Mouse (Mus musculus) lung, embryonic 16.5 days (tissue): Measurements from ENCODE around the gene Lmnb2. TPM values are rescaled to one million over a fixed set of nuclear protein-coding genes. Genes with fewer than 3 reads are reported as not detected.

Source experiments
- ATAC-seq: fragments of 200-750 bp; cut with Nextera tagmentation; 2 replicates; pipeline ENCODE4 v1.8.0; 2017; ENCODE audit warnings: low read depth, mild to moderate bottlenecking, moderate library complexity
- H3K27ac ChIP-seq: fragments of 300-500 bp; sonication (generic); 2 replicates; pipeline ENCODE4 v1.5.1; 2014; ENCODE audit warnings: mild to moderate bottlenecking, control low read depth, low read length
- H3K27me3 ChIP-seq: fragments of 300-500 bp; sonication (generic); 2 replicates; pipeline ENCODE4 v1.6.1; 2014; ENCODE audit warnings: low read depth, low read length, mixed read lengths; ENCODE audit not compliant: control insufficient read depth, insufficient read depth
- H3K36me3 ChIP-seq: fragments of 300-500 bp; sonication (generic); 2 replicates; pipeline ENCODE4 v1.6.1; 2014; ENCODE audit warnings: low read length; ENCODE audit not compliant: control insufficient read depth, insufficient read depth
- H3K4me1 ChIP-seq: fragments of 300-500 bp; sonication (generic); replicated peaks from 2 replicates; pipeline ENCODE4 v1.6.1; 2014; ENCODE audit warnings: low read length, mixed read lengths; ENCODE audit not compliant: control insufficient read depth, insufficient read depth
- H3K4me2 ChIP-seq: fragments of 300-500 bp; sonication (generic); 2 replicates; pipeline ENCODE4 v1.6.1; 2014; ENCODE audit warnings: low read depth, low read length, control low read depth
- H3K4me3 ChIP-seq: fragments of 300-500 bp; sonication (generic); 2 replicates; pipeline ENCODE4 v1.5.1; 2014; ENCODE audit warnings: mild to moderate bottlenecking, low read length, control low read depth
- H3K9ac ChIP-seq: fragments of 300-500 bp; sonication (generic); 2 replicates; pipeline ENCODE4 v1.6.1; 2014; ENCODE audit warnings: low read length, control low read depth
- H3K9me3 ChIP-seq: fragments of 300-500 bp; sonication (generic); 2 replicates; pipeline ENCODE4 v1.6.1; 2016; ENCODE audit warnings: low read length; ENCODE audit not compliant: control insufficient read depth
- WGBS: fragments of 180-500 bp; shearing (Covaris S2); extraction: QIAGEN DNeasy Blood & Tissue Kit; methylation state at CpG from one replicate; pipeline ENCODE4 v1.1.7; 2014; 5-methylcytosine and 5-hydroxymethylcytosine counted together
- polyA plus RNA-seq: library from polyadenylated mRNA; unstranded; fragments of >200 nt; fragmentation: Nextera tagmentation; extraction: Ambion mirVana; gene quantifications from 2 replicates; pipeline ENCODE4 v1.2.1, GENCODE M21; 2015

Lmnb2 gene
- polyA plus RNA-seq = 52.6 and 52.7 TPM in 2 replicates

DNA sequence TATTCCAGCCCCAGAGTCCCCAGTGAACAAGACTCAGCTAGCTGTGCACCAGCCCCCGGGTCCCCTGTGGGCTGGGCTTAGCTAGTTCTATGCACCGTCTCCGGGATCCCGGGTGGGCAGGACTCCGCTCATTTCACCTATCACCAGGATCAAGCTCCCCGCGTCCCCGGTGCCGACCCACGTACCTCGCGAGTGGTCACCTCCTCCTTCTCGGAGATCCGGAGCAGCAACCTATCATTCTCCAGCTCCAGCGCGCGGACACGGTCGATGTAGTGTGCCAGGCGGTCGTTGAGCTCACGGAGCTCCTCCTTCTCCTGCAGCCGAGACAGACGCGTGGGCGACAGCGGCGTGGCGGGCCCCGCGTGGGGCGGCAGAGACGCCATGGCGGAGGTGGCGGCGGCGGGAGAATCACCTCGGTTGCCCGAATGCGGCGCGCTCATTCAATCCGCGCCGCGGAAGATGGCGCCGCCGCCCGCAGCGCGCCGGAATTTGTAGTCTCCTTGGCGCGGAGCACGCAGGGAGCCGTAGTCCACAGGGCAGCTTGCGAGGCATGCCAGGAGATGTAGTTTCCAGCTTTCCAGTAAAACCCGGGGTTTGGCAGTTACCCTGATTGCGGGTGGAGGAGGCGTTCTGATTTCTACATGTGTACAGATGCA, at the start of gene Lmnb2:
Gene Lmnb2 (minus strand): TSS at position 467 of the 656 bp plus-strand sequence.
- no peaks in the 10 kb centered on the region for H3K27me3 ChIP-seq
- H3K27ac ChIP-seq = peak within 1 kb of the TSS; percentile 59
- peak; percentile 67 for ATAC-seq
- peaks cover 25% of the 10 kb centered on the region for H3K4me1 ChIP-seq
- peak within 1 kb of the TSS; percentile 96 for H3K4me3 ChIP-seq
- H3K4me2 ChIP-seq = peak within 1 kb of the TSS; percentile 97
- H3K36me3 ChIP-seq = no peaks in the 10 kb centered on the region; the same call in 1 of the 2 replicates
- H3K9ac ChIP-seq = peak within 1 kb of the TSS; percentile 92
- under 1% methylated on average over 57 of the region's 61 CpGs for WGBS
- no peaks in the 10 kb centered on the region for H3K9me3 ChIP-seq

GRCm38 (mm10) chr10:80967101-80967656, 49.1 kb upstream of the Lmnb2 start:
- WGBS = 37% methylated on average over 3 of the region's 3 CpGs

DNA sequence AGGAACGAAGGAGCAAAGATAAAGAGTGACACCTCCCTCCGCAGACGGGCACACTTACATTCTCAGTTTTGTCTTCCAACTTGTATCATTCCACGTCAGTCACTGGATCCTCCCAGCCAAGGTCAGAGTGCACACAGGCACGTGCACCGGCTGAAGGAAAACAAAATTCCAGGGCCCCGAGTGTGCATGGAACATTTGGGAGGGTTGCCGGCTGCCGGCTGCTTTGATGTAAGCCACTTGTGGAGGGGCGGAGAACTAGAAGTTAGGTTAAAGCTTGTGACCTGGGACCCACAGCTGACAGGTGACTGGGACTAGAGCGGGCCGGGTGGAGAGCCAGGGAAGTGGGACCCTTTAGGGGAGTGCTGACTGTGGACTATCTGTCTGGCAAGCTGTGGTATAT, 48.3 kb upstream of the Lmnb2 start:
- Histone ChIP-seq H3K4me3 (no peak overlapping the region), H3K27me3 (no peaks in the 10 kb centered on the region), H3K4me2 (no peak overlapping the region), H3K9me3 (no peaks in the 10 kb centered on the region), H3K9ac (no peak overlapping the region), H3K27ac (no peak overlapping the region), H3K4me1 (peaks cover 53% of the 10 kb centered on the region), H3K36me3 (no peaks in the 10 kb centered on the region)
- WGBS = 25% methylated on average over 12 of the region's 12 CpGs
- ATAC-seq = no peak

More at GRCm38 (mm10) chr10:80967101-80967656, 49.1 kb upstream of the Lmnb2 start:
- H3K27ac ChIP-seq = no peak overlapping the region; the same call in 1 of the 2 replicates
- H3K4me1 ChIP-seq = peaks cover 51% of the 10 kb centered on the region
- H3K4me3 ChIP-seq = no peak overlapping the region
- no peaks in the 10 kb centered on the region for H3K27me3 ChIP-seq
- H3K4me2 ChIP-seq = no peak overlapping the region
- H3K9ac ChIP-seq = 0 out of 2 replicates have a peak overlapping the region, but pooled peaks have one; percentile 0
- H3K9me3 ChIP-seq = no peaks in the 10 kb centered on the region
- no peak for ATAC-seq
- H3K36me3 ChIP-seq = no peaks in the 10 kb centered on the region

DNA sequence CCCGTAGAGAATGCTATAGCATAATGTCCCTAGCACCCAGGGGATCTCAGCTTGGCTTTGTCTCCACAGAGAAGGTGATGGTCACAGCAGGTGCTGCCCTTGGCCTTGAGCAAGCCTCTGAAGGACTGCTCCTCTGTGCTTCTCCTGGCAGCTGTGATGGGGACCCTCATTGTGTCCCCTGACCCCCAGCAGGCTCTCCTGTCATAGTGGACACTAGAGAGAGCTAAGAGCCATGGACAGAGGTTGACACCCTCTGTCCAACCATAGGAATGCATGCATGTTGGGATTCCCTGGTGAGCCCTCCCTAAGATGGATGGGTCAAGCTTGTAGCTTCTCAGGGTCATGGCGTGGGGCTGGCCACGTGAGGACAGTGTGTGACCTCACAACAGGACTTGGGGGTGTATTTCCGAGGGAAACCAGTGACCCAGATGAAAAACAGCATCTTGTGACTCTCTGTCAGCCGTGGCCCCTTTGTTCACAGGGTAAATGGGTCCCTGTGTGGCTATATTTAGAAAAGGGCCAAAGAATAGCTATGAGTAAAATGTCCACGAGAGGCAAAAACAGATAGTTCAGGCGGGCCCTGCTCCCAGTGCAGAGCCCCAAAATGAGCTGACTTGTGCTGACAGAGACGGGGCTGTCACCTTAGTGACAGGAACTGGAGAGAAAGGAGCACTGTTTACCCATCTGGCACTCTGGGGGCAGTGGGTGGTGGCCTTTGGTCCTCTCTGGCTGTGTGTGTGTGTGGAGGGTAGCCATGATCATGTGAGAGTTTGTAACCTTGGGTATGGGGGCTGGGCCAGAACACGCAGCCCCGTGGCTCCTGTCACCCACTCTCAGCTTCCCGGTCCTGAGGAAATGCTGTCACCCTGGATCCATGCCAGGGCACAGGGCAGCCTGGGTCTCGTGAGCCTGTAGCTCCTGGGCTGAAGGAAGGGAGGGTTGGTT, 45.3 kb upstream of the Lmnb2 start:
- 18% methylated on average over 12 of the region's 12 CpGs for WGBS
- no peaks in the 10 kb centered on the region for H3K27me3 ChIP-seq
- H3K4me3 ChIP-seq = no peak overlapping the region
- peak; percentile 75 for ATAC-seq
- H3K4me2 ChIP-seq = no peak overlapping the region
- H3K9ac ChIP-seq = peak overlapping the region; percentile 32
- peaks cover 62% of the 10 kb centered on the region for H3K4me1 ChIP-seq
- no peaks in the 10 kb centered on the region for H3K36me3 ChIP-seq
- no peaks in the 10 kb centered on the region for H3K9me3 ChIP-seq
- H3K27ac ChIP-seq = peak overlapping the region; percentile 99

GRCm38 (mm10) chr10:80962585-80962984, 44.5 kb upstream of the Lmnb2 start:
- Histone ChIP-seq H3K27ac (peak overlapping the region; percentile 99), H3K4me2 (no peak overlapping the region)
- ATAC-seq = peak; percentile 56

GRCm38 (mm10) chr10:80962051-80962472, 44.0 kb upstream of the Lmnb2 start:
- Histone ChIP-seq H3K4me2 (no peak overlapping the region), H3K4me3 (no peak overlapping the region), H3K36me3 (no peaks in the 10 kb centered on the region), H3K27ac (peak overlapping the region; percentile 99), H3K9me3 (no peaks in the 10 kb centered on the region), H3K4me1 (peaks cover 56% of the 10 kb centered on the region), H3K27me3 (no peaks in the 10 kb centered on the region), H3K9ac (peak overlapping the region; percentile 57)
- peak; percentile 52 for ATAC-seq
- WGBS = 5% methylated on average over 10 of the region's 10 CpGs

More at GRCm38 (mm10) chr10:80962585-80962984, 44.5 kb upstream of the Lmnb2 start:
- Histone ChIP-seq H3K9me3 (no peaks in the 10 kb centered on the region), H3K9ac (no peak overlapping the region), H3K4me1 (peaks cover 61% of the 10 kb centered on the region), H3K27me3 (no peaks in the 10 kb centered on the region), H3K4me3 (no peak overlapping the region), H3K36me3 (no peaks in the 10 kb centered on the region)
- WGBS = 29% methylated on average over 5 of the region's 5 CpGs

DNA sequence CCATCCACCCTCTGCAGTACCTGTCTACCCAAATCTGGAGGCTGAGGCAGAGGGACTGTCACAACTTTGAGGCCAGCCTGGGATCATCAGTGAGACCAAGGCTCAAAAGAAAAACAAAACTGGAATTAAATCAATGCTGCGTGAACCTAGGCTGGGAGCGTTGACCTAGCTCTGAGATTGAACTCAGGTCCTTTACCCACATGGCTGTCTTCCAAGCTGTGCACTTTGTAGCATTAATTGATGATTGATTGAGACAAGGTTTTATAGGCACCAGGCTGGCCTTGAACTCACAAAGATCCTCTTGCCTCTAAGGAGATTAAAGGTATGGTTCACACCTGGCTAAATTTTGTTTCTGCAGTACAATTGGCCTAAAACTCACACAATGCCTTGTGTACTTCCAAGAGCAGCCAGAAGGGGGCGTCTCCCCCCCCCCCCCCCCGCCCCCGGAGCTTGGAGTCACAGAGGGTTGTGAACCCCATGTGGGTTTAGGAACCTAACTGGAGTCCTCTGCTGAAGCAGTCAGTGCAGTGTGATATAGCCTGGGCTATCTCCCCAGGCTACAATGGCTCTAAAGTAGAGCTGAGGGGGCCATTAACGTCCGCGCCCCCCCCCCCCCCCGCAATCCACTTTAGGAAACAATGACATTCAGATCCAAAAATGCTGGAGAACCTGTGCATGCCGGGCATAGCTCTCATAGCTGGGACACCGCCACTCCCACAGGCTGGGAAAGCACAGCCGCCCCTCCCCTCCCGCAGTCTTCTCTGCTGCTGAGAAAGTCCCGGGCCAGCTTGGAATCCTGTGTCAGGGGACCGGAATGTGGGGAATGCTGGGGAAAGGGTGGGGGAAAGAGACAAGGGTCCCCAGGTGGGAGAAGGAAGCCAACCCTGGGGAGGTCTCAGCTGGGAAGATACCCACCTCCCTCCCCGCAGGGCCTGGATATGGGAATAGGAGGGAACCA, 42.8 kb upstream of the Lmnb2 start:
- Histone ChIP-seq H3K9ac (peak overlapping the region; percentile 63), H3K36me3 (no peaks in the 10 kb centered on the region), H3K4me3 (no peak overlapping the region), H3K4me1 (peaks cover 46% of the 10 kb centered on the region), H3K27ac (peak overlapping the region; percentile 99), H3K27me3 (no peaks in the 10 kb centered on the region), H3K9me3 (no peaks in the 10 kb centered on the region), H3K4me2 (peak overlapping the region; percentile 30)
- WGBS = 13% methylated on average over 12 of the region's 16 CpGs
- peak; percentile 59 for ATAC-seq

GRCm38 (mm10) chr10:80958979-80959637, 41.1 kb upstream of the Lmnb2 start:
- H3K36me3 ChIP-seq = no peaks in the 10 kb centered on the region
- peaks cover 49% of the 10 kb centered on the region for H3K4me1 ChIP-seq
- H3K27ac ChIP-seq = no peak overlapping the region
- 91% methylated on average over 5 of the region's 5 CpGs for WGBS
- H3K4me3 ChIP-seq = no peak overlapping the region
- H3K4me2 ChIP-seq = no peak overlapping the region
- no peaks in the 10 kb centered on the region for H3K27me3 ChIP-seq
- no peak overlapping the region for H3K9ac ChIP-seq
- ATAC-seq = no peak
- H3K9me3 ChIP-seq = no peaks in the 10 kb centered on the region
